Mouse (Mus musculus) lung, postnatal 0 days (tissue): ENCODE data around the gene Triobp.

ENCODE experiments used
- CTCF ChIP-seq: IDR thresholded peaks from 2 replicates; pipeline ENCODE4 v1.5.1; 2016; ENCODE audit warnings: antibody characterized with exemption, mild to moderate bottlenecking
- EP300 ChIP-seq: IDR thresholded peaks from 2 replicates; pipeline ENCODE4 v1.6.1; 2016; ENCODE audit warnings: antibody characterized with exemption, mild to moderate bottlenecking, control low read depth

DNA sequence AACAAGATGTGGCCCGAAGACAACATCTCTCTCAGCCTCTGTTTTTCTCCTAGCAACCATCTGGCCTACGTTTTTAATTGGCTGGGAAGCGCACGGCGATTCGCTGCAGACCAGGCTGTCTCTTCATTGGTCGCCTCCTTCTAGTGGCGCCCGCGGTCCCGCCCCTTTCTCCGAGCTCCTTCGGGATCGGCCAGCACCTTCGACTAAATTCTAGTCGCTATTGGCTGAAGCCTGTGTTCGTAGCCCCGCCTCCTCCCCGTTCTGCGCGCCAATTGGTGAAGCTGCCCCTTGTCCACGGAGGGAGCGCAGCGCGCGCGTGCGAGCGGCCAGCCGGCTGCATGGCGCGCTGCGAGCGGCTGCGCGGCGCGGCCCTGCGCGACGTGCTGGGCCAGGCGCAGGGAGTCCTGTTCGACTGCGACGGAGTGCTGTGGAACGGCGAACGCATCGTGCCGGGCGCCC is 33.9 kb upstream of the Triobp start, which contains the start of gene Pdxp:
- TF ChIP-seq CTCF (0 out of 2 replicates have a peak, but pooled peaks have one; percentile 4), EP300 (no peak)
